In genomic region chr16:33903664-33904441, GRCm38 (mm10) we compare ENCODE assay signal across 11 mouse cellular contexts.
A peak's percentile ranks its signal among the peaks of the same experiment; 100 is the strongest.
DNase-seq lines count a peak whose midpoint lies in the region; ATAC-seq and TF ChIP-seq lines count a peak whose summit lies in the region.
"Had no signal": no experiment of that assay in that cellular context is flagged by ENCODE, and none has a peak within 500 bp of the region (broad histone marks: within the 10 kb centered on the region; RNA-seq: fewer than 3 reads in every experiment).

No protein-coding gene starts in this region.

- H3K4me3 ChIP-seq in forebrain, embryonic 16.5 days (replicated peaks; ENCODE audit: low read length), result no peak overlapping the region
- H3K4me3 ChIP-seq in forebrain, embryonic 13.5 days, result no peak overlapping the region
- no peak overlapping the region for H3K4me3 ChIP-seq in lung, embryonic 14.5 days (ENCODE audit: low read depth, low read length)
- H3K4me3 ChIP-seq in embryonic facial prominence, embryonic 11.5 days (ENCODE audit: low read depth, low read length), result no peak overlapping the region
- H3K4me3 ChIP-seq in neural tube, embryonic 11.5 days (ENCODE audit: low read depth, low read length), result no peak overlapping the region
- H3K4me3 ChIP-seq in layer of hippocampus, adult 2 months, result no peak overlapping the region
- H3K4me3 ChIP-seq: intestine, embryonic 15.5 days had no signal

- no peak for TF ChIP-seq CTCF in lung, embryonic 14.5 days (IDR thresholded peaks at IDR 0.05; ENCODE audit: low read depth)
- TF ChIP-seq CTCF in layer of hippocampus, adult 2 months (conservative IDR thresholded peaks at IDR 0.05), result no peak

- no peak overlapping the region for H3K27ac ChIP-seq in forebrain, embryonic 16.5 days (ENCODE audit: low read length)
- no peak overlapping the region for H3K27ac ChIP-seq in forebrain, embryonic 13.5 days
- peak overlapping the region; percentile 34 for H3K27ac ChIP-seq in lung, embryonic 14.5 days (ENCODE audit: low read depth)
- peak overlapping the region; percentile 85 for H3K27ac ChIP-seq in embryonic facial prominence, embryonic 11.5 days (replicated peaks; ENCODE audit: low read depth, low read length)
- H3K27ac ChIP-seq in neural tube, embryonic 11.5 days (ENCODE audit: low read depth, low read length), result peak overlapping the region; percentile 67
- no peak overlapping the region for H3K27ac ChIP-seq in layer of hippocampus, adult 2 months
- H3K27ac ChIP-seq: intestine, embryonic 15.5 days had no signal

- no peak overlapping the region for H3K9ac ChIP-seq in forebrain, embryonic 16.5 days (replicated peaks; ENCODE audit: low read depth, low read length)
- H3K9ac ChIP-seq in forebrain, embryonic 13.5 days, result no peak overlapping the region
- H3K9ac ChIP-seq in lung, embryonic 14.5 days, result no peak overlapping the region
- H3K9ac ChIP-seq in embryonic facial prominence, embryonic 11.5 days (replicated peaks; ENCODE audit: low read length), result no peak overlapping the region; the same call in 1 of the 2 replicates
- H3K9ac ChIP-seq in neural tube, embryonic 11.5 days (ENCODE audit: low read length), result no peak overlapping the region
- H3K9ac ChIP-seq: intestine, embryonic 15.5 days had no signal

- WGBS in forebrain, embryonic 16.5 days, result 72% methylated on average over 11 of the region's 11 CpGs
- WGBS in forebrain, embryonic 13.5 days, result 77% methylated on average over 11 of the region's 11 CpGs
- 37% methylated on average over 11 of the region's 11 CpGs for WGBS in lung, embryonic 14.5 days
- 32% methylated on average over 11 of the region's 11 CpGs for WGBS in embryonic facial prominence, embryonic 11.5 days
- 43% methylated on average over 11 of the region's 11 CpGs for WGBS in neural tube, embryonic 11.5 days

- H3K9me3 ChIP-seq in forebrain, embryonic 16.5 days (ENCODE audit: control insufficient read depth, low read length), result no peaks in the 10 kb centered on the region
- H3K9me3 ChIP-seq in forebrain, embryonic 13.5 days (replicated peaks), result no peaks in the 10 kb centered on the region
- H3K9me3 ChIP-seq in lung, embryonic 14.5 days (ENCODE audit: low read depth, low read length), result no peaks in the 10 kb centered on the region
- no peaks in the 10 kb centered on the region for H3K9me3 ChIP-seq in embryonic facial prominence, embryonic 11.5 days (replicated peaks; ENCODE audit: control insufficient read depth, low read length)
- H3K9me3 ChIP-seq in neural tube, embryonic 11.5 days (ENCODE audit: control insufficient read depth, low read length), result no peaks in the 10 kb centered on the region
- H3K9me3 ChIP-seq: intestine, embryonic 15.5 days had no signal

- no peaks in the 10 kb centered on the region for H3K36me3 ChIP-seq in forebrain, embryonic 16.5 days (ENCODE audit: control insufficient read depth, insufficient read depth)
- no peaks in the 10 kb centered on the region for H3K36me3 ChIP-seq in forebrain, embryonic 13.5 days (ENCODE audit: poor library complexity, severe bottlenecking)
- H3K36me3 ChIP-seq in lung, embryonic 14.5 days (ENCODE audit: insufficient read depth), result peaks cover 12% of the 10 kb centered on the region; the same call in 1 of the 2 replicates
- H3K36me3 ChIP-seq in embryonic facial prominence, embryonic 11.5 days (replicated peaks; ENCODE audit: control insufficient read depth, insufficient read depth, low read depth, low read length), result no peaks in the 10 kb centered on the region
- no peaks in the 10 kb centered on the region for H3K36me3 ChIP-seq in neural tube, embryonic 11.5 days (ENCODE audit: control insufficient read depth, insufficient read depth, low read length)
- H3K36me3 ChIP-seq: intestine, embryonic 15.5 days had no signal

- H3K4me2 ChIP-seq in forebrain, embryonic 16.5 days (ENCODE audit: low read length), result no peak overlapping the region
- no peak overlapping the region for H3K4me2 ChIP-seq in forebrain, embryonic 13.5 days
- H3K4me2 ChIP-seq in lung, embryonic 14.5 days, result no peak overlapping the region
- no peak overlapping the region for H3K4me2 ChIP-seq in embryonic facial prominence, embryonic 11.5 days (ENCODE audit: low read depth, low read length)
- H3K4me2 ChIP-seq in neural tube, embryonic 11.5 days (ENCODE audit: low read depth), result no peak overlapping the region
- H3K4me2 ChIP-seq: intestine, embryonic 15.5 days had no signal

- ATAC-seq in forebrain, embryonic 16.5 days, result 0 out of 2 replicates have a peak, but pooled peaks have one; percentile 54
- ATAC-seq in forebrain, embryonic 13.5 days, result no peak
- ATAC-seq in lung, embryonic 14.5 days (ENCODE audit: insufficient read depth), result peak; percentile 61; the same call in 1 of the 2 replicates
- peak; percentile 87 for ATAC-seq in embryonic facial prominence, embryonic 11.5 days (replicated peaks; ENCODE audit: insufficient number of reproducible peaks, low FRiP score, low TSS enrichment, low read depth)
- no peak for ATAC-seq in neural tube, embryonic 11.5 days (ENCODE audit: insufficient read depth, low FRiP score, low TSS enrichment)
- ATAC-seq: CD4-positive, CD25-positive, alpha-beta regulatory T cell, adult 4 months; intestine, embryonic 15.5 days had no signal

- H3K4me1 ChIP-seq in forebrain, embryonic 16.5 days (replicated peaks; ENCODE audit: control insufficient read depth, insufficient read depth, low read length), result peaks cover 12% of the 10 kb centered on the region
- no peaks in the 10 kb centered on the region for H3K4me1 ChIP-seq in forebrain, embryonic 13.5 days
- H3K4me1 ChIP-seq in lung, embryonic 14.5 days (ENCODE audit: insufficient read depth), result peaks cover 13% of the 10 kb centered on the region
- peaks cover 6% of the 10 kb centered on the region; the same call in 1 of the 2 replicates for H3K4me1 ChIP-seq in embryonic facial prominence, embryonic 11.5 days (ENCODE audit: control insufficient read depth, insufficient read depth, low read length)
- peaks cover 19% of the 10 kb centered on the region for H3K4me1 ChIP-seq in neural tube, embryonic 11.5 days (ENCODE audit: control insufficient read depth, insufficient read depth, low read length)

- no peaks in the 10 kb centered on the region for H3K27me3 ChIP-seq in forebrain, embryonic 16.5 days (replicated peaks; ENCODE audit: control insufficient read depth, insufficient read depth, low read length)
- H3K27me3 ChIP-seq in forebrain, embryonic 13.5 days, result no peaks in the 10 kb centered on the region; the same call in 1 of the 2 replicates
- H3K27me3 ChIP-seq in lung, embryonic 14.5 days (ENCODE audit: insufficient read depth, low read length), result no peaks in the 10 kb centered on the region
- H3K27me3 ChIP-seq in embryonic facial prominence, embryonic 11.5 days (ENCODE audit: control insufficient read depth, insufficient read depth, low read length), result no peaks in the 10 kb centered on the region
- H3K27me3 ChIP-seq in neural tube, embryonic 11.5 days (ENCODE audit: control insufficient read depth, insufficient read depth, low read length), result no peaks in the 10 kb centered on the region
- H3K27me3 ChIP-seq: intestine, embryonic 15.5 days had no signal

- no peak for DNase-seq in lung, embryonic 14.5 days
- no peak for DNase-seq in lung, postnatal 4 days
- peak; percentile 94 for DNase-seq in embryonic facial prominence, embryonic 11.5 days (ENCODE audit: low spot score)
- peak; percentile 60 for DNase-seq in neural tube, embryonic 11.5 days (ENCODE audit: low spot score)
- no peak for DNase-seq in layer of hippocampus, adult 2 months (ENCODE audit: low spot score in 2 of 2)
- DNase-seq in B cell, adult 2 months, result no peak
- DNase-seq: cerebellum, adult 11-12 months had no signal

Comparison
In these comparisons a context has a peak if more than half of its experiments do, and no peak if none do; other contexts are left out.
1. ATAC-seq: peak in forebrain, embryonic 16.5 days (single experiment), lung, embryonic 14.5 days (single experiment) and embryonic facial prominence, embryonic 11.5 days (single experiment); none in forebrain, embryonic 13.5 days (single experiment) and neural tube, embryonic 11.5 days (single experiment).
2. H3K27ac ChIP-seq: peak in lung, embryonic 14.5 days (single experiment), embryonic facial prominence, embryonic 11.5 days (single experiment) and neural tube, embryonic 11.5 days (single experiment); none in forebrain, embryonic 16.5 days (single experiment), forebrain, embryonic 13.5 days (single experiment) and layer of hippocampus, adult 2 months (single experiment).
3. DNase-seq: peak in embryonic facial prominence, embryonic 11.5 days (single experiment) and neural tube, embryonic 11.5 days (single experiment); none in lung, embryonic 14.5 days (single experiment), lung, postnatal 4 days (0 of 2), layer of hippocampus, adult 2 months (0 of 2) and B cell, adult 2 months (0 of 2).